Mouse (Mus musculus) embryonic stem cell, embryonic (primary cell): ENCODE results near the gene Kcnj1.

Source experiments
- CTCF ChIA-PET, 4 experiments: fragments of 300-600 bp in 2 of 4; fragments of 350-600 bp in 2 of 4; sonication (Branson Sonifier 250); formaldehyde crosslinking; loops; one replicate each; lab custom pipeline; 2022; ENCODE audit warnings: inconsistent platforms in 2 of 4; lab: Charles Lee
- POLR2A ChIA-PET, 4 experiments: fragments of 300-600 bp in 2 of 4; fragments of 350-600 bp in 2 of 4; sonication (Branson Sonifier 250); formaldehyde crosslinking; loops; one replicate each; lab custom pipeline; 2022; ENCODE audit warnings: antibody characterized with exemption in 4 of 4, inconsistent platforms in 1 of 4; lab: Charles Lee

Gene Kcnj1

GRCm38 (mm10) chr9:32420711-32421110 lies 48.4 kb downstream of the Kcnj1 start:
- ChIA-PET POLR2A (no interaction called here), CTCF (interaction anchor here in 1 of 4 experiments (1.1 to 1.3 kb wide), 2 partner anchors 11 to 15 kb away, joined by 4 to 13 read pairs; no protein-coding TSS in a partner anchor)

DNA sequence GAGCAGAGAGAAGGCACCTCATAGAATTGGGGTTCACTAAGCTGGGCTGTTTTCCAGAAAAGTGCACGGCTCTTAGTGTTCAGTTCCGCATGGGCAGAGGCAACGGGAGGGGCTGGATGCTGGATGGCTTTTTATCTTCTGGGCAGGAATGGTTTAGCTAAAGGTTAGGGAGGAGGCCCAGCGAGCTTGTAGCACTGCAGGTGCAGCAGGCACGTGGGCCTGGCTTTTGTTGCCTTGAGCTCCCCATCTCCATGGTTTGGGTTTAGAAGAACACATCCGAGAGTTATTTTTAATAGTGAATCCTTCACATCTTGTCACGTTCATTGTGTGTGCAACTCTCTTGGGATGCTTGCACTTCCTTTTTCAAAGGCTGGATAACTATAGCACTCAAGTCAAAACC lies 53.0 kb downstream of the Kcnj1 start:
- POLR2A ChIA-PET: no interaction called here
- CTCF ChIA-PET: interaction anchor here in 1 of 4 experiments (1.0 kb wide), 1 partner anchor 160 kb away, joined by 5 read pairs; no protein-coding TSS in a partner anchor

GRCm38 (mm10) chr9:32431061-32431460 lies 58.8 kb downstream of the Kcnj1 start:
- CTCF ChIA-PET: interaction anchor here in 1 of 4 experiments (0.9 kb wide), 1 partner anchor 11 kb away, joined by 13 read pairs; no protein-coding TSS in a partner anchor
- POLR2A ChIA-PET: interaction anchor here in 1 of 4 experiments (0.5 kb wide), 1 partner anchor 265 kb away, joined by 3 read pairs; no protein-coding TSS in a partner anchor

DNA sequence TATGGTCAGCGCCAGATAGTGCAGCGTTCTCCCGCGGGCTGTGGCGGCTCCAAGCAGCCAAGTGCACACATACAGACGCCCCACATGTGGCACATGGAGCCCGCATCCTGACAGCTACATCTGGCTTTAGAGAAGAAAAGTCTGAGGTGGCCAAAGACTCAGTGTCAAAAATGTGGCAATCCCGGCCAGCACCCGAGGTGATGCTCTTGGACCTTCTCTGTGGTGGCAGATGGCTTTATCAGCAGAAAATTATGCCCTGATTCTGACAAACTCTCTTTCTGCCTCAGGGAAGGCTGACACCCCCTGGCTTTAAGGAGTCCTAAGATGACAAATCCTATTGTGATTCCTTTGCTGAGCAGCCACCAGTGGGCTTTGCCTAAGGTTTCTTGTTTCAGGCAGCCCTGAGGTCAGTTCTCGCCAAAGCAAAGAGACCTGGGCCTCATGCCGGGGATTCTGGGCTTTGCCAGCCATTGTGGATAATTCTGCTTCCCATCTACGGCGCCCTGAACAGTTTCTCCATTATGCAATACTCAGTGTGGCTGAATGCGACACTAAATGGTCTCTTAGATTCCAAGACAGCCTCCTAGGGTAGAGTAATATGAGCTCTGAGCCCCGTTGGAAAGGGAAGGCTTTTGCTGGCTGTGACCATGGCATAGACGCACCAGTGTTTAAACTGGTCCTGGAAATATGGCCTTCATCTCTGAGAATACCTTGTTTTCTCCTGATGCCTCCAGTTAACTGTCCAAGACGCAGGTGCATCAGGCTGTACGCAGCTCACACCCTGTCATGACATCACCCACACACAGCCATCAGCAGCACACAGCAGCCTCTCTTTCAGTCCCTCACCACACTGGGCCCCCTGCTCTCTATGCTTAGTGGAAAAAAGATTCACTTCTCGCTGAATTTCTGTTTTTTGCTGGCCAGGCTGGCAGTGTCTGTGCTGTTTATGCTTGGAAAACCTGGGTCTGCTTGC lies 62.2 kb downstream of the Kcnj1 start:
- ChIA-PET CTCF (interaction anchor here in 2 of 4 experiments (1.2 to 1.5 kb wide), 2 partner anchors 12 to 29 kb away, joined by 3 read pairs; no protein-coding TSS in a partner anchor), POLR2A (no interaction called here)

- CTCF ChIA-PET: no interaction called here
- POLR2A ChIA-PET: no interaction called here
These were observed 70.8 kb downstream of the Kcnj1 start for GRCm38 (mm10) chr9:32443115-32443514.

DNA sequence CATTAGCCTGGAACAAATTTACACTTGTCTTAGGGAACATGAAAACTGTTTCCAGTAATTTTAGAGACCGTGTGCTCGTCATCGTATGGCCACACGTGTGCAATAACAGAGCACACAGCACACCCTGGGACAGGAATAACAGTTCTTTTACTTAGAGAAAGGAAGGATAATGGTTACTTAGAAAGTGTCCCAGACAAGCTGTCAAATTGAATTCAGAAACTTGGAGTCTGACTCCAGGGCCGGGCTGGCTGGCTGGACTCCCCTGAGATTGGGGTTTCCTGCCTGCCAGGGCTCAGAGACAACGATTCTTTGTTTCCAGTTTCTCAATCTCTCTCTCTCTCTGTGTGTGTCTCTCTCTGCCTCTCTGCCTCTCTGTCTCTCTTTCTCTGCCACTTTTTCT lies 71.5 kb downstream of the Kcnj1 start:
- ChIA-PET POLR2A (interaction anchor here in 1 of 4 experiments (2.8 kb wide), 1 partner anchor 11 kb away, joined by 7 read pairs; no protein-coding TSS in a partner anchor), CTCF (no interaction called here)

DNA sequence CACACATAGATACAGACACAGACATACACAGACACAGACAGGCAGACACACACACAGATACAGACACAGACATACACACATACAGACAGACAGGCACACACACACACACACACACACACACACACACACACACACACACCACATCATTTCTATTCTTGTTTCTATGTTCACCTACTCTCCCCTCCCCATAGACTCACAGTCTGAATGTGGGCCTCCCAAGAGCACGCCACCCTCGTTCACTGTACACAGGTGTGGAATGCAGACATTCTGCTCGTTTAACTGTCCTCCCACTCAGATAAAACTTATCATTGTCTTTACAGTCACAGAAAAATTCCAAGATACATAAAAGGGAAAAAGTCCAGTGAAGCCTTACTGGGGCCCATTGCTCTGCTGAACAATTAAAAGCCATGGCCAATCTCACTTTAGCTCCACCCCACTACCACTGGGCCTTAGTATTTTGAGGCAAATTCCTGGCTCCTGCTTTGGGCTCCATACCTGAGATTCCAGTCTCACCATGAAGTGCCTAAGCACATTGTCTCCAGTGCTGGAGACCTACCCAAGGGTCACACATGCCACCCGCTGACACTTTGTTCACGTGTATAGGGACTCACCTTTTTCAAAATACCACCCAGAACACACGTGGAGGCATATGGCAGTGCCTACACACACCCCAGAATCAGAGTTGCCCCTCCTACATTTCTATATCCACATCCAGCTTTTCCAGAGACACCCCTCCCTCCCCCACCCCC lies 72.3 kb downstream of the Kcnj1 start:
- ChIA-PET CTCF (no interaction called here), POLR2A (interaction anchor here in 2 of 4 experiments (0.6 to 2.8 kb wide), 2 partner anchors 12 to 19 kb away, joined by 4 to 7 read pairs; no protein-coding TSS in a partner anchor)

DNA sequence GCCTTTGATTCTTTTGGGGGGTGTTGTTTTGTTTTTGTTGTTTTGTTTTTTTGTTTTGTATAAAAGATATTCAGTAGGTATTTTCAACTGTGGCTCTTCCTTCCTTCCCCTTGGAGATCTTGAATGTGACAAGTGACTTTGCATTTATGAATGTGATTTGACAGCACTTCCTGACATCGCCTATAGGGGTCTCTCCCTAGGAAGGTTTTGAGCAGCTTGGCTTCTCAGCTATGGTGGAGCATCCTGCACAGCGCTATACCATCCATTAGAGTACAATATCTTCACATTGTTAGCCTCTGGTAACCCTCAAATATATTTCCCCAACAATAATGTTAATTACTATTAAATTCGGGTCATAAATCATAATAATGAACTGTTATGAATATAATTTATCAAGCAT lies 73.5 kb downstream of the Kcnj1 start:
- POLR2A ChIA-PET: interaction anchor here in 2 of 4 experiments (0.9 to 2.8 kb wide), 2 partner anchors 13 to 31 kb away, joined by 3 to 7 read pairs; no protein-coding TSS in a partner anchor
- CTCF ChIA-PET: interaction anchor here in 2 of 4 experiments (0.6 to 1.0 kb wide), 5 partner anchors 10 to 145 kb away, joined by 3 to 4 read pairs (median 3); no protein-coding TSS in a partner anchor

GRCm38 (mm10) chr9:32448766-32449165 lies 76.5 kb downstream of the Kcnj1 start:
- POLR2A ChIA-PET: interaction anchor here in 3 of 4 experiments (0.6 to 1.5 kb wide), 4 partner anchors 33 to 122 kb away, joined by 3 to 8 read pairs (median 4); no protein-coding TSS in a partner anchor

More at GRCm38 (mm10) chr9:32448766-32449165, 76.5 kb downstream of the Kcnj1 start:
- CTCF ChIA-PET: interaction anchor here in 2 of 4 experiments (1.4 to 2.0 kb wide), 2 partner anchors 43 to 137 kb away, joined by 3 to 10 read pairs; no protein-coding TSS in a partner anchor
